Mouse (Mus musculus): Measurements from ENCODE around the gene Nelfcd.
A peak's percentile ranks its signal among the peaks of the same experiment; 100 is the strongest.

Nelfcd gene

DNA sequence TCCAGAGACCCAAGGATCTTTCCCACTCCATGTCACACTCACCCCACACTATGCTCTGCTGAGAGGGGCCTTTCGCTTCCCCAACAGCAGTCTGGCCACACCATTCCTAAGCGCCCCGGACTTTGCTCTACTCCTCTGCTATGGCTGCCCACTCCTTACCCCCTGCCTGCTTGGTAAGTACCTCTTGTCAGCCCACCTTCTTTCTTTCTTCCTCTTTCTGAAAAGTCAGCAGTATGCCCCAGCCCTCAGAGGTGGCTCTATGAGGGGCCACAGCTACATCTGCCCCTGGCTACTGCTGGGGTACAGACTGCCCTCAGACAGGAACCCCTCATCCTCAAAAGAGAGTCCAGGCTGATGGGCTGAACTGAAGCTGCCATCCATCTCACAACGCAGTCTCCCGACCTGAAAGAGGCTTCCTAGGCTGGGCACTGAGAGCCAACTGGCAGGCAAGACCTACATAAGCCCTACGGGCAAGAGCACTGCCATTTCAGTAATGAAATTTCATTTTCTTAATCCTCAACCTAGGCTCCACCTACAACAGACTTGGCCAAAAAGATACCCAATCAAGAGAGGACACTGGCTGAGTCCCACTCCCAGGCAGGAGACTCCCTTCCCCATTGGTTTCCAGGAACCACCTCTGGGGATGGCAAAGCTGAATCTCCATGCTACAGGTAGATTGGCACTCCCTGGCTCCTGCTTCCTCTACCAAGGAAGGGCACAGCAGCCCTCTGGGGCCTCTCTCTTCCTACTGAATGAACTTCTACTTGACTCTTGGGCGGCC lies 21.5 kb downstream of the Nelfcd start:
- DNase-seq (ENCODE audit: low read depth, low spot score), result no peak

DNA sequence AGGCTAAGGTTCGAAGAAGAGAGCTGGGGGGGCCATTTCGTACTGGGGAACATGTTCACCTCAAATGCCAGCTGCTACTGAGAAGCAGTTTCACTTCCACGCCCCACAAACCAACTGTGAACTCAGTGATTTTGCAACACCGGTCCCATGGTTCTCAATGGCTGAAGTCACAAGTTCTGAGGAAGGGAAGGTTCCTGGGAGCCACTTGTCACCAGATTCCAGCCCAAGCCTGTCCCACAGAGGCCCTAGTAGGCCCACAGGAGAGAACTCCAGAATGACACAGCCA lies 22.0 kb downstream of the Nelfcd start:
- DNase-seq (ENCODE audit: low read depth, low spot score), result peak; percentile 17

DNA sequence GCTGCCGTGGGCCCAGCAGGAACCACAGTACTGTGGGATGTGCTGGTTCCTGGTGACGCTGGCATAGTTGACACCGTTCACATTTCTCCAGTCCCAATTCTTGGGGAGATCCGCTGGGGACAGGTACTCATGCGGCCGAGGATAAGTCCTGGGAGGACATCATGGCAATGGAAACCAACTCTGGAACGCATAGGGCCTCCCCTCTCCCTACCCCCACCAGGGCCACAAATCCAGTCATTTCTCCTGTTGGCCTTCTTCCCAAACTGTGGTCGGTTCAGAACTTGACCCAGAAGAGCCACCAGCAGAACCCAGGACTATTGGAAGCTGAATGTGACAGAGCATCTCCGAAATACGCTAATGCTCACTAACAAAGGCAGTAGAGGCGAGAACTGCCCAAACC lies 22.6 kb downstream of the Nelfcd start:
- no peak for DNase-seq (ENCODE audit: low read depth, low spot score)

DNA sequence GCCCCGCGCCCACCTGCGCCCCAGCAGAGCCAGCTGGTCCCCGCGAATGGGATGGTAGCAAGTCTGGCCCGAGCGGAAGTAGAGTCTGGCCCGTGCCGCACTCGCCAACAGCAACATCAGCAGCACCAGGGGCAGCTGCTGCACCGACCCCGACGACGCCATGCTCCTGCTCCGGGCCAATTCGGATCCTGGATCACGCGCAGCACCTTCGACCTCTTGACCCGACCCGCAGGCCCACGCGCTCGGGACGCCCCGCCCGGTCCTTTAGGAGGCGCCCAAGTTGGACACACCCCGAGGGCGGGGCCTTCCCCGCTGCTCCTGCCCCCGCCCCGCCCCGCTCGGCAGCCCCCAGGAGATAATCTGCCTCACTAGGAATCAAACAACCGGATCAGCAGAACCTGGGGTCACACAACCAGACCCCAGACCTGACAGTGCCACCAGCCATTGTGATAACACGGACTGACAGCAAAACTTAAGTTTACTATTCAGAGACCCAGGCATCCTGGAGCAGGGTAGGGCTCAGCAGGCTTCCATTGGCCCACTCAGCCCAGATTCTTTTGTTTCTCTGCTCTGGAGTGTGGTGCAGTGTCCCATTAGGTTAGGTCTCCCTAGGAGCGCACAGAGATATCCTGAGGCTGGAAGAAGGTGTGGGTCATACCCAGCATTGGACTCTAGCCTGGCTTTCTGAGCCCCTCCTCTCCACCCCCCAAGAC lies 23.3 kb downstream of the Nelfcd start, which contains the start of gene Ctsz:
Gene Ctsz (minus strand): TSS at position 303 of the 713 bp plus-strand sequence.
- DNase-seq (ENCODE audit: low read depth, low spot score), result peak; percentile 72

DNA sequence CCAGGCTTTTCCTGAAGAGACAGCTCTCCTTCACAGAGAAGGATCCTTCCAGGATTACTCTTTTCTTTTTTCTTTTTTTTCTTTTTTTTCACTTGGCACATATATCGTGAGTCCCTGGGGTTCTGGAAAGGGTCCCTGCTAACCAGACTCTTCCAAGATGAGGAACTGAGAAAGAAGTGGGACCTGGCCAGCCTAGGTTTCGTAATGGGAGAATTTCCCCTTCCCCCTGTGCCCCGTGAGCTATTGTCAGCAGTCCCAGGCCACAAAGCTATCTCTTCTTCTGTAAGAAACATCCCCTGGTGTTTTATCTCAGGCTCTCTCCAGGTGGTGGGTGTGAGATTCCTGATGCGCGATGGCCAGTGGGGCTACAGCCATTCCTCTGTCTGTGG lies 23.8 kb downstream of the Nelfcd start:
- no peak for DNase-seq (ENCODE audit: low read depth, low spot score)

DNA sequence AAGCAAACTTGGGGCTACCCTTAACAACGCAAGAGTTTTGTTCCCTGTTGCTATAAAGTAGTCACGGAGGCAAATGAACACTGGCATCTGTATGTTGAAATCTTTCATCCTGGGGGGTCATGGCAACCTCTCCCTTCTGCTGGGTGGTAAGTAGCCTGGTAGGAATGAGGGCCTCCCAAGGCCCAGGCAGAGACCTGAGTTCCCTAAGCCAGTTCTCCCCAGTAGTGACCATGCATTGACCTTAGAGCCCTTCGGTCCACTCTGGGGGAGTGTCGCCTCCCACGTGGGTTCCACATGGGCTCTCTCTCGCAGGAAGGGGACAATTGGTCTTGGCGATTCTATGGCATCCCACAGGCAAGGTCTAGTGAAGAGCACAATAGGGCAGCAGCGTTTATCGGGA lies 24.4 kb downstream of the Nelfcd start:
- no peak for DNase-seq (ENCODE audit: low read depth, low spot score)

DNA sequence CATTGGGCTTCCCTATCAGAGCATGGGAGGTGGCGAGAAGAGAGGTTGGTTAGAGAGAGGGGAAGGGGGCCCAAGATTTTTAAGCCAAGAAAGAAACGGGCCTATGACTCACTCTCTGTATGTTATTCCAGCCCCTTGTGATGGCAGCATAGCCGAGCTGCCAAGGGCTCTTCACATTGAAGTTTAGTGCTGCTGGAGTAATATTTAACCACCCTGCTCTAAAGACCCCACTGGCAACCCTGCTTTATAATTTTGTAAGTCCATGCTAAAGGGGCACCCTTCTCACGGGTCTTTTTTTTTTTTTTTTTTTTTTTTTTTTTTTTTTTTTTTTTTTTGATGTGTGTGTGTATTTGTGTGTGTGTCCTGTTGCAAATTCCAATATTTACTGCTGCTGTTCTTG lies 26.3 kb downstream of the Nelfcd start:
- no peak for DNase-seq (ENCODE audit: low read depth, low spot score)

DNA sequence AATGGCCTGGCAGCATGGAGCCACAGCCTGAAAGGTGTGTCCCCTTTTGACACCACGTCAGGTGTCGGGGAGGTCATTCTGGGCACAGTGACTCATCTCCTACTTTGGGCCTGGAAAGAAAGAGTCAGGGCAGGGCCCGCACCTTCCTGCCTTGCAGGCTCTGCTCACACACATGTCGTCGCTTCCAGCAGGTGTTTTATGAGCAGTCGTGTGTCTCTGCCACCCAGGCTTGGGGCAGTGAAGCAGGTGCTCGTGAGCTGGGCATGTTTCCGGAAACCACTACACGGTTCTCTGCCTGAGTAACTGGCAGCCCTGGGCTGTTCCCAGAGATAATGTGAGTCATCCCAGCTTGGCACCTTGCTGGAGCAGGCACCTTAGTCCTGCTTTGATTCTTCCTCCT lies 26.9 kb downstream of the Nelfcd start:
- DNase-seq (ENCODE audit: low read depth, low spot score), result peak; percentile 41

DNA sequence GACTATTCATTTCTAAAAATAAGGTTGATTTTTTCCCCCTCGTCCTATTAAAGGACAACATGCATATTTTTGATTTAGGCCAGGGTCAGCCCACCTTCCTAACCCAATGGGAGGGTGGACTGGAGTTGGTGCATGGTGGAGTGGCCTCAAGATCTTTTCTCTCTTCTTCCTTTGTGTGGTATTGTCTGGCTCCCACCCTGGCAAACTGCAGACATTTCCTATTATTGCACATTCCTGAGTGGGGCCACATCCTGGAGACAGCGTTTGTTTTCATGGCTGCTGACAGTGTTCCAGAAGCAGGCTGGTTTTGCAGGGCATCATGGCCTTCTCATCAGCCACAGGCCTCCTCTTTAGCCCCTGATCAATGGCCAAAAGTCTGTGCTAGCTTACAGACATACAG lies 27.4 kb downstream of the Nelfcd start:
- no peak for DNase-seq (ENCODE audit: low read depth, low spot score)

DNA sequence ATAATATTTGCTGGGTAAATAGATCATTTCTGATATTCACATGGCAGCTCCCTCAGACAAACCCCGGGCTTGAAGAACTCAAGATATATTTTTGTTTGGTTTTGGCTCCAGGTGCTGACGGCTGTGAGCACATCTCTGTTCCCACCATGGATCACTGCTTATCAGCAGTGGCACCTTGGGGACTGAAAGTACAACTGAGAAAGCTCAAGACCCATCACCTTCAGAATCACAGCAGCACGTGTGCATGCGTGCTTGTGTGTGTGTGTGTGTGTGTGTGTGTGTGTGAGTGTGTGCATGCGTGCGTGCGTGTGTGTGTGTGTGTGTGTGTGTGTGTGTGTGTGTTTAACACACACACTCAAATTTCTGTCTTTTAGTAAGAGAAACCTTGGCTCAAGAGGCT lies 28.8 kb downstream of the Nelfcd start:
- DNase-seq (ENCODE audit: low read depth, low spot score), result no peak

DNA sequence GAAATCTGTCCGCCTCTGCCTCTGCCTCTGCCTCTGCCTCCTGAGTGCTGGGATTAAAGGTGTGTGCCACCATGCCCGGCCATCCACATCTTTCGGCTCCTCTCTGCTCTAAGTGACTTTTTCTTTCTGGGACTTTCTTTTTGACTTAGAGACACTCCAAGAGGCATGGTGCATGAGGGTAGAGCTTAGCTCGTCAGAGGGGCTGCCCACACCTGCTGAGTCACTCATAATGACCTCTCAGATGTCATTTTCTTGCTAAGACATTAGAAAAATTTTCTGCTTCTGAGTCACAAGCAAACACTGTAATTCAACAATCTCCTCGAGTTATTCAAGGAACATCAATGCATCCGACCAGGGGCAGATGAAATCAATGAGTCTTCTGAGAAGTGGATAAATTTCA lies 29.4 kb downstream of the Nelfcd start:
- no peak for DNase-seq (ENCODE audit: low read depth, low spot score)

DNA sequence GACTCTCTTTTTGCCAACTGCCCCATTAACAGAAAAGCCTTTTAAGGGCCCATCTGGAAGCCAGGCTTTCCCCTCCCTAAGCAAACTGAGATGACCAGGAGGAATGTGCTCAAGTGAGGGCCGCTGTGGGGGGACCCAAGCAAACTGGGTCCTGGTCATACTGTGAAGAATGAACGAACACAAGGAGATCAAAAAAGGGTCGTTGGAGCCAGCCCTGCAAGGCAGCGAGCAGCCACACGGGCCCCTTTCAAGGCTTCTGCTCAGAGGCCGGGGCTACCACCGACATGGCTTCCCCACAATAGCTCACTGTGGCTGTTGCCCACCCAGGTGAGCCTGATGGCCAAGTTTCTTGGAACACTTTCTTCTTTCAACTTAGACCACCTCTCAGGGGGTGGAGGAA lies 30.9 kb downstream of the Nelfcd start:
- DNase-seq (ENCODE audit: low read depth, low spot score), result no peak

DNA sequence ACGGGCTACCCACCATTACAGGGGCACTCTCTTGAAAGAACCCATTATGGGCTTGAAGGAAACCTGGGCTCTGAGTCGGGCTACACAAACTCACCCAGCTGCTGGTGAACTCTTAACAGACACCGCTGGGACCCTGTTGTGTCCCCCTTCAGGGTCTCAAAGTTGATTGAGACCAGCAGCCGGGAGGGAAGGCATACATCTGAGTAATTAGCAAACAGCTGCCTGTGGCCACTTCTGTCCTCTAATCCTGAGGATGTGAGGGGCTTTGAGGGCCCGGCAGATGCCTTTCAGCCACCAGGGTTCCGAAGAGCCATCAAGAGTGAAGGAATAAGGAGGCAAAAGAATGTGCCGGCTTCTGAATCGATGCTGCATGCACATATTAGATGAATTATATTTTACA lies 31.3 kb downstream of the Nelfcd start:
- DNase-seq (ENCODE audit: low read depth, low spot score), result no peak

DNA sequence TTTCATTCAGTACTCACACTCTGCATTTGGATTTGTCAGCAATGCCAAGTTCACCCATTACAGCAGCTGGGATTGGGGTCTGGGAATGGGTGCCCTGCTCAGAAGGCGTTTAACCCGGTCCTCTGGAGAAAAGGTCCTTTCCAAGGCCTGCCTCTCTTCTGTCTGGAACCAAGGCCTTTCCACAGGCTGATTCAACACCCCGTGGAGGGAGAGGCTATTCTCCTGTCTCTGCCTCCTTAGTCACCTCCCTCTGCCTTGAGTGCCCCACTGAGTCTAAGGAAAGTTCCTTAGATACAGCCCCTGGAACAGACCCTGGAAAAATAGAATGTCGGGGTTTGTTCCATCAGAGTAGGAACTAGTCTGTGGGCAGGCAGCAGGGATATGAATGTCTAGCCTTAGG lies 32.8 kb downstream of the Nelfcd start:
- DNase-seq (ENCODE audit: low read depth, low spot score), result no peak

DNA sequence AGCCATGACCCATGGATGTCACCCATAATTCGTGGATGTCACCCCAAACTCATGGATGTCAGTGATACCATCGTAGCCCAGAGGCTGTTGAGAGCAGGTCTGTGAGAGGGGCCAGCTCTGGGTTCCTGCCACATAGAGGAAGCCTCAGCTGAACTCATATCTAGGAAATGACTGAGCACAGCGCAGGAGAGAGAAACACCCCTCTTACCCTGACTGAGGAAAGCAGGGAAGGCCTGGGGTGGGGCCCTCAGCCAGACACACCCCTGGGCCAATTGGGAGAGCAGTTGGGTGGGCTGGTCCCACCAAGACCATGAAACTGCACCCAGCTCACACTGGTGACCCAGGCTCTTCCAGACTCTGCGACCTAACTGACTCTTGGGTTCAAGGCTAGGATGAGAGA lies 34.7 kb downstream of the Nelfcd start, which contains the start of gene Tubb1:
Gene Tubb1 (plus strand): TSS at position 343 of the 400 bp plus-strand sequence.
- DNase-seq (ENCODE audit: low read depth, low spot score), result no peak

DNA sequence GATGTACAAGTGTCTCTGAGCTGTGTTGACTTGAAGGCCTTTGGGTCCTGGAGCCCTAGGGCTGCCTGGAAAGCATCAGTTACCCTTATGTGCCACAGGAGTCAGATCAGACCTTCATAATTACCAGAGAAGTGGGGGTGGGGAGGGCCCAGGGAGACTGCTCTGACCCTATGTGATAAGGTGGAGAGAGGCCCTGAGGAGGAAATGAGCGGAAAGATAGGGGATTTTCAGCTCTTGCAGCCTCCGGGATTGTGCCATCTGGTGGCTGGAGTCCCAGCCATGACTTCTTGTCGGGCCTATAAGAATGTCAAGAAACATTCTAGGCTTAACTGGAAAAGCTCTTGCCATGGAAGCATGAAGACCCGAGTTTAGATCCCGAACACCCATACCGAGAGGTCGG lies 38.1 kb downstream of the Nelfcd start:
- DNase-seq (ENCODE audit: low read depth, low spot score), result no peak

DNA sequence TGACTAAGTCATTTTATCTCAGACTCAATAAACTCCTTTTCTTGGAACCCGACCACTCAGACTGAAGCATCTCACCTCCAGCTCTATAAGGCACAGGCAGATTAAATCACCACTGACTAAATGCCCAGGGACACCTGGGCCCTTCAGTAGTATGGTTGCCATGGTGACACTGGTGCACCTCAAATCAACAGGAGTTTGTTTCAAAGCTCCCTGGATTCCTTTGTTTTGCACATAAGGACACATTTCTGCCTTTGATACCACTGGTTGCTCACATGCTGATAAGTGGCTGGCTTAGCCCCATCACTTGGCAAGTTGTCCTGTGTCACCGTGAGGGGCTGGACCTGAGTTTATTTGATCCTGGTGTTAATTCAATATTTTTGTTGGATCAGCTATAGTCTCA lies 43.8 kb downstream of the Nelfcd start:
- no peak for DNase-seq (ENCODE audit: low read depth, low spot score)

DNA sequence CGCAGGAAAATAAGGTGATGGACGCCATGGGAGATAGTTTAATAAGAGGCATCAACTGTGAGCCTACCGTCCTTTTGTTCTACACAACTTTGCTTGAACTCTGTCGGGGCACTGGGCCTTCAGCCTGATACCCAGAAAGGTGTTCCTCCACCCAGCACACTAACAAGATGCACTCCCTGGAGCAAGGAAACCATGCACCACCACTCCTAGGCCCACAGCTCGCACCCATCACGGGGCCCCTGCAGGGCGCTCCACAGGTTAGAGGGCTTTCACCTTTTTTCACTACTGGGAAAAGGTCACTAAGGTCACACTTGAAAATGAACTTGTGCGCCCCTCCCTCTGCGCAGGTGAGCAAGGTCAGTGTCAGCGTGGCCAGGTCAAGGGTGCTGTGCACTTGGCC lies 47.8 kb downstream of the Nelfcd start:
- no peak for DNase-seq (ENCODE audit: low read depth, low spot score)

DNA sequence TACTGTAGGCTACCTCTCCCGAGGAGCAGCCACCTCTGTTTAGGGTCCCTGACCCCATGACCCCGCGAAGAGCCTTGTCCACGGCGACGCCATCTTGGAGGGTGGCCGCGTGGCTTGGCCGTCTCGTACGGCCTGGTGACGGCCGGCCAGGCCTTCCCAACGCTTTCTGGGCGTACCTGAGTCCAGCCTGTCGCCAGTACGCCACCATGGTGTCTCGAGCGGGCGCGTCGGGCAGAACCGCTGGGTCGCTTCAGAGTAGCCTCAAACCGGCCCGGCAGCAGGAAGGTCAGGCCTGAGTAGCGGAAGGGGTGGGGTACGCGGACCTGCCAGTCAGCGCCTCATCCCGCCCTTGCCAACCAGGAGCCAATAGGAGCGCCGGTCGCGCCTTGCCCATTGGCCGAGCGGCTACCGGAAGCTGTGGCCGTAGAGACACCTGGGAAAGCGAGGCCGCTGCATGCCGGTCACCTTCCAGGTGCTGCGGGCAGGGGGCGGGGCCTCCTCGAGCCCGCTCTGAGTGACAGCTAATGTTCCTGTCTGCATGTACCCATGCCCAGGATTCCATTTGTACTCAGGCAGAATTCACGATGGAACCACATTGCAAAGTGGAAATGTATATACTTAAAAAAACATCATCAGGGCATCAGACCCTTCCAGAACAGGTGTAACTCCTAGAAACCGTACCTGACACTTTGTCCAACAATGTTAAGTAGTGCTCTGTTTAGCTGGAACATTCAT lies 48.4 kb downstream of the Nelfcd start, which contains the start of gene Atp5e:
Gene Atp5e (minus strand): TSS at position 317 of the 735 bp plus-strand sequence.
- DNase-seq (ENCODE audit: low read depth, low spot score), result peak; percentile 89

DNA sequence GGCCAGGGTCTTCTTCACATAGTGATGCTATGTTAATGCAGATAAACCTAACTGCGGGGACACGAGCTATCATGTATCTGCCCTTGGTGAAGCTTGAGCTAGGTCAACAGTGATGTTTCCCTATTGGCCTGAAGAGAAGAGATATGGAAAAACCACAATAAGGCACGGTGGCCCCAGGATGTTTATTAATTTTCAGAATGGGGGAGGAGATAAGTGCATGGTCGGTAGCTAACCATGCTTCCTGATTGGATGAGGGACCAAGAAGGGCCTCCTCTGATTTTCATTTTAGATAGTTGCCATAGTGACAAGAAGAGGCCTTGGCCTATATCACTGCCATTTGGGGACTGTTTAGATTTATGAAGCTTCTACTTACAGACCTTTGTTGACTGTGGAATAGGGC lies 54.7 kb downstream of the Nelfcd start:
- DNase-seq (ENCODE audit: low read depth, low spot score), result peak; percentile 48

DNA sequence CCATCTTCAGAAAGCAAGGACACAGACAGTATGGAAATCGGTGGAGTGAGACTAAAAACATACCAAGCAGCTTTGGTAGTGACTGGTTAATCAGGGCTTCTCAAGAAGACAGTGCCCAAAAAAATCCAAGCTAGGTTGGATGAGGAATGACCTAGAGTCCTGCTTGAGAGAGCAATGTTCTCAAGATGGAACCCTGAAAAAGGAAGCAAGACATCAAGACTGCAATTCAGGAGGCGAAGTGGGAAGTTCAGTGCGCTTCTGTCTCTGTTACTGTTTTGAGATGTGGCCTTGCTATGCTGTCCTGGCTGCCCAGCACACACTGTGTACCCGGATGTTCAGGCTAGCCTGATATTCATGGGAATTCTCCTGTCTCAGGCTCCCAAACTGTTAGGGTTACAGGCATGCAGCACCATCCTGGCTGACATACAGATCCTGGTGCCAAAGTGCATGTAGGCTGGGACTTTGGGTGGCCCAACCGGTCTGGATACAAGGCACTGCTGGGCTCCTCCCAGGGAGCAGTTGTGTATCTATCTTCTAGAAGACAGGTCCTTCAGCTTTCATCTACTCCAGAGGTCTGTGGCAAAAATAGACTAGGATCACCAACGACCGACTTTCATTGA lies 55.3 kb downstream of the Nelfcd start:
- DNase-seq (ENCODE audit: low read depth, low spot score), result no peak

DNA sequence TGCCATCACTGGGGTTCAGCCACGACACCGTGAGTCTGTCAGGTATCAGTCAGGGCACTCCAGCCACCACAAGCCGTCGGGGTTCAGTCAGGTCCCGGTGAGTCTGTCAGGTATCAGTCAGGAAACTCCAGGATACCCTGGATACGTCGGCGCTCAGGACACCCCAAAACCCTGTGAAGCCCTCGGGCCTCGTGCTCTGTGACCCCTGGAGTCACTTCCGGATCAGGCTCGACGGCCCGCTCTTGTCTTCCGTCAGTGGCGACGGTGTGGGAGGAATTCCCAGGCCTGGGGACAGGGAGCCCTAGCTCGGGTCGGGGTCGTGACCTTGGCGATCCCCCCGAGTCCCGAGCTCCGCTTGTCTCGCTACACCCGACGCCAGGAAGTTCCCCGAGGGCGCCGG lies 56.8 kb downstream of the Nelfcd start:
- no peak for DNase-seq (ENCODE audit: low read depth, low spot score)

Data from CD4-positive helper T cell, adult 2 months (primary cell).